Mouse (Mus musculus) liver, postnatal 0 days (tissue): ENCODE results near the gene Nme2.

Source experiments
- CTCF ChIP-seq: sonication (generic); IDR thresholded peaks from 2 replicates; pipeline ENCODE4 v1.5.1; 2016; ENCODE audit warnings: antibody characterized with exemption, low read depth
- EP300 ChIP-seq: IDR thresholded peaks from 2 replicates; pipeline ENCODE4 v1.6.1; 2016; ENCODE audit warnings: antibody characterized with exemption, low read depth, mild to moderate bottlenecking

DNA sequence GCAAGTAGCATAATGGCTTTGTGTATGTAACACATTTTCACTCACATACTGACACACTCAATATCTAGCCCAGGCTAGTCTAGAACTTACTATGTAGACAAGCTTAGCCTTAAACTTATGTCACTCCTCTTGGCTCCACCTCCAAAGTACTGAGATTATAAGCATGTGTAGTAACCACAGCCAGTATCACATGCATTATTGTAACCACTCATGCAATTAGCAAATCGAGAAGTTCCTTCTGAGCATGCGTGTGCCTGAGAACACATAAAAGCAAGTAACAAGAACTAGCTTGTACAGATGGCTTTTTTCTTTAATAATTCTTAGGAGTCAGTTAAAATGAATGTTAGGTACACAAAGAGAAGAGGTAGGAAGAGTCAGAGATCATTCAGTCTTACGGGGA lies 28.6 kb upstream of the Nme2 start:
- TF ChIP-seq EP300 (no peak), CTCF (no peak)
